Mouse (Mus musculus): ENCODE data around the gene Tcl1b3.
"Not testable (repeated sequence)": the region's sequence is repeated elsewhere in the genome, so short reads cannot be mapped to it uniquely, and the experiment has no call there.

Tcl1b3 gene

DNA sequence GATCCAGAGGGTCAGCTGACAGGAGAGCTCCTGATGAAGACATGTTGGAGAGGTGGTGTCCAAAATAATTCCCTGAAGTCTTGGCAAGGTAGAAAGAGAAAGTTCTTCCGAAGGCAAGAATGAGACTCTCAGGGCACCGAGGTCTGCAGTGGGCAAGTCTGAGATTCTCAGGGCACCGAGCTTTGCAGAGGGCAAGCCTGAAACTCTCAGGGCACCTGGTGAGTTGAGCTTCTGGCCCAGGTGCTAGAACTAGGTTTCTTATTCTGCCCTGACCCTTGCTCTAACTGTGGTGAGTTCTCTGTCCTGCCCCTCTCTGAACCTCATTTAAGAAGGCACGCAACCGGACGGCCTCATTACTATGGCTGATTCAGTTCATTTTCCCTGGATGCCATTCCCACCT is at the start of gene Tcl1b3:
TSS of gene Tcl1b3 (plus strand) at position 301 of the 400 bp plus-strand sequence.
- not testable (repeated sequence) for DNase-seq

DNA sequence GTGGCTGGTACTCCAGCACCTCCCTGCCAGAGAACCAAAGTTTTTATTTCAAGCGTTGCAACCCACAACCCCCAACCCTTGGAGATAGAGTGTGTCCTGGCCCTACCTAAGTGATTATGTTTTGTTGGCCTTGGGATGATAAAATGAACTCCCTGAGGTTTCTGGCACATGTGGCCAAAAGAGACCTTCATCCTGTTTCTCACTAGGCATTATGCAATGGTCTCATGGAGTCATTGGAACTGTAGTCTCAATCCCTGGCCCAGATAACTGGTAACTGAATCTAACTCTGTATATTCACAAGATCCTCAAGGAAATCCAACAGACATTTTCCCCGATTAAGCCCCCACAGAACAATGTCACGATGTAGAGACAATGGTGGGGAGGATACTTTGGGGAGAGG is 47.7 kb upstream of the Tcl1b3 start:
- DNase-seq = no peak

DNA sequence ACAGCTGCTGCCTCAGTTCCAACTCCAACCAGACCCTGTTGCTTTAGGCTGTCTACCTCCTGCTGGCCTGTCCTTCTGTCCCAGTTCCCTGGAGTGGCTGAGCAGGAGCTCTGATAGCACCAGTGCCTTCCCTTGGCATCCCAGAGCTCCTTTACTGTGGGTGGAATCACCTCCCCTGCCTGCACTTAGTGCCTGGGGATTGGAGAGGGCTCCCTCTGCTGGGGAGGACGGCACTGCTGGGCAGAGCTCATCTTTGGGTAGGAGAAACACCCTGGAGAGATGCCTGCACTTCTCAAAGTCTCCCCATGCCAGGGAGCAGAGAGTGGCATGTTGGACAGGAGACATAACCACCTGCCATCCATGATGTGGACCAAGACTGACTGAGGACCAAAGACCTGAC is 45.9 kb upstream of the Tcl1b3 start:
- not testable (repeated sequence) for DNase-seq

DNA sequence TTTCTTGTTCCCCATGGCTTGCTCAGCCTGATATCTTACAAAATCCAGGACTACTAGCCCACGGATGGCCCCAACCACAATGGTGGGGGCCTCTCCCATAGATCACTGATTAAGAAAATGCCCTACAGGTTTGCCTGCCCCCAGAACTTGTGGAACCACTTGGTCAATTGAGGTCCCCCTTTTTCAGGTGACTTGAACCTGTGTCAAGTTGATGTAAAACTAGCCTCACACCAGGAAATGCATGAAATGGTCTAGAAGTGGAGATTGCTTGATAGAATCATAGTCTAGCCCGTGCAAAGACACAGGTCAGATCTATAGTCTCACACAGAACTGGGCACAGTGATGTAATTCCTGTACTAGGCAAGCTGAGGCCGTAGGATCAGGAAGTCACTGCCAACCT is 45.1 kb upstream of the Tcl1b3 start, which contains the start of gene Tcl1b2:
TSS of gene Tcl1b2 (plus strand) at position 301 of the 400 bp plus-strand sequence.
- DNase-seq = no peak

DNA sequence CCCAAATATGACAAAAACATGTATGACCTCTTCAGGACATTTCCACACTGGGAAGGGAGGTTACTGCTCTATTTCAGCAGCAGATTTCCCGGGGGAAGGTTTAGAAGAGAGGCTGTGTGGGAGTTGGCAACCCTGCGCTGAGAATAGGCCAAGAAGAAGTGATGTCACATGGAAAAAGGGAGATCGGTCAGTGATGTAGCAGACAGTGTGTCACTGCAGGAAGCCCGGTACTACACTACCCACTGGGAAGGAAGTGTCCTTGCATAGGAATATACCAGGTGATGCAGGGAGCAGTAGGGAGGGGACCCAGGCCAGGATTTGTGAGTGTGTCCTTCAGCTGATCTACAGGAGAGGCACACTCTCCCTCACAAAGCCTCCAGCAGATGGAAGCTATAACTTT is 35.6 kb upstream of the Tcl1b3 start:
- DNase-seq = not testable (repeated sequence)

DNA sequence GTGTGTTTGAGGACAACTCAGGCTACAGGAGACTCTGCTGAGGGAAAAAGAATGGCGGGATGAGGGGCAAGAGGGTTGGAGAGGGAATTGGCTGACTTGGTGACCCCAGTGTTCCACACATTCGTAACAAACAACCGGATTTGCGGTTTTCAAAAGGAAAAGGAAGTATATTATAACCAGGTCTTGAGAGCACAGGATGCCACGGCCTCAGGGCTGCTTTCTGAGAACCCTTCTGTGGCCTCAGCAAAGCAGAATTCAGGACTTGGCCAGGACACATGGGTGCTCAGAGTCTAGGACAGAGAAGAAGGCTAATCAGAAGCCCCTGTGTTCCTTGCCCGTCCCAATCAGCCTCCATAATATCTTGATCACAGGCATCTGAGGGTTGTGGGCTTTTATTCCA is 32.0 kb upstream of the Tcl1b3 start:
- no peak for DNase-seq

DNA sequence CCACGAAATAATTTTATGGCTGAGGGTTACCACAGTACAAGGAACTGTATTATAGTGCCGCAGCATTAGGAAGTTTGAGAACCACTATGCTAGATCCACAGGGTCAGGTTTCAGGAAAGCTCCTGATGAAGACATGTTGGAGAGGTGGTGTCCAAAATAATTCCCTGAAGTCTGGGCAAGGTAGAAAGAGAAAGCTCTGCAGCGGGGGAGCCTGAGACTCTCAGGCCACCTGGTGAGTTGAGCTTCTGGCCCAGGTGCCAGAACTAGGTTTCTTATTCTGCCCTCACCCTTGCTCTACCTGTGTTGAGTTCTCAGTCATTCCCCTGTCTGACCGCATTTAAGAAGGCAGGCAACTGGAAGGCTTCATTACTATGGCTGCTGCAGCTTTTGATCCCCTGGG is 31.5 kb upstream of the Tcl1b3 start, which contains the start of gene Tcl1b1:
TSS of gene Tcl1b1 (plus strand) at position 301 of the 400 bp plus-strand sequence.
- no peak for DNase-seq

DNA sequence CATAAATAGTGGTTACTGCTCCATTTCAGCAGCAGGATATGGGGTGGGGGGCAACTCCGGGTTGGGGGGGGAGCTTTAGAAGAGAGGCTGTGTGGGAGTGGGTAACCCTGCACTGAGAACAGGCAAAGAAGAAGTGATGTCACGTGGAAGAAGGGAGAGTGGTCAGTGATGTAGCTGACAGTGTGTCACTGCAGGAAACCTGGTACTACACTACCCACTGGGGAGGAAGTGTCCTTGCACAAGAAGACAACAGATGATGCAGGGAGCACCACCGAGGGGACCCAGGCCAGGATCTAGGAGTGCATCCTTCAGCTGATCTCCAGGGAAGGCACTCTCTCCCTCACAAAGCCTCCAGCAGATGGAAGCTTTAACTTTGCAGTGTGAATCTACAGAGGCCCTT is 24.1 kb upstream of the Tcl1b3 start:
- DNase-seq = no peak

DNA sequence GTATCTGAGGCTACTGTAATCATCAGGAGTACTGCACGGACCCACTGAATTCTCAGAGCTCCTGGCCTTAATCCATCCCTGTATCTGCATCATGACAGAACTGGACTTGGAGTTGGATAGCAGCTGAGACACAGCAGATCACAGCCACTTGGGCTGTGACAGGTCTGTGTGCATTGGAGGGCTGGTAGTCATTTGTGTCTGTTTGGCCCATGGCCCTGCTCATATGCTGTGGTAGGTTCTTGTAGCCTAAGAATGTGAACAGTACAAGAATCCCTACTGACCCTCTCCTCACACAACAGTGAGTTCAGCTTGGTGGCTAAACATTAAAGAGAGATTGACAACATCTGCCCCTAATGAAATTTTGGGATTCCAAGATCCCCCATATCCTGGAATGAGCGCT is 17.5 kb upstream of the Tcl1b3 start:
- DNase-seq = no peak

DNA sequence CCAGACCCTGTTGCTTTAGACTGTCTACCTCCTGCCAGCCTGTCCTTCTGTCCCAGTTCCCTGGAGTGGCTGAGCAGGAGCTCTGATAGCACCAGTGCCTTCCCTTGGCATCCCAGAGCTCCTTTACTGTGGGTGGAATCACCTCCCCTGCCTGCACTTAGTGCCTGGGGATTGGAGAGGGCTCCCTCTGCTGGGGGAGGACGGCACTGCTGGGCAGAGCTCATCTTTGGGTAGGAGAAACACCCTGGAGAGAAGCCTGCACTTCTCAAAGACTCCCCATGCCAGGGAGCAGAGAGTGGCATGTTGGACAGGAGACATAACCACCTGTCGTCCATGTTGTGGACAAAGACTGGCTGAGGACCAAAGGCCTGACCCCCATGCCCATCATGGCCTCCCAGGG is 16.5 kb upstream of the Tcl1b3 start:
- peak; percentile 5 for DNase-seq

DNA sequence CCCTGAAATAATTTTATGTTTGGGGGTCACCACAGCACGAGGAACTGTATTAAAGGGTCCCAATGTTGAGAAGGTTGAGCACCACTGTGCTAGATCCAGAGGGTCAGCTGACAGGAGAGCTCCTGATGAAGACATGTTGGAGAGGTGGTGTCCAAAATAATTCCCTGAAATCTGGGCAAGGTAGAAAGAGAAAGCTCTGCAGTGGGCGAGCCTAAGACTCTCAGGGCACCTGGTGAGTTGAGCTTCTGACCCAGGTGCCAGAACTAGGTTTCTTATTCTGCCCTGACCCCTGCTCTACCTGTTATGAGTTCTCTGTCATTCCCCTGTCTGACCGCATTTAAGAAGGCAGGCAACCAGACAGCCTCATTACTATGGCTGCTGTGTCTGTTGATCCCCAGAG is 14.8 kb upstream of the Tcl1b3 start, which contains the start of gene Tcl1b5:
TSS of gene Tcl1b5 (plus strand) at position 301 of the 400 bp plus-strand sequence.
- not testable (repeated sequence) for DNase-seq

DNA sequence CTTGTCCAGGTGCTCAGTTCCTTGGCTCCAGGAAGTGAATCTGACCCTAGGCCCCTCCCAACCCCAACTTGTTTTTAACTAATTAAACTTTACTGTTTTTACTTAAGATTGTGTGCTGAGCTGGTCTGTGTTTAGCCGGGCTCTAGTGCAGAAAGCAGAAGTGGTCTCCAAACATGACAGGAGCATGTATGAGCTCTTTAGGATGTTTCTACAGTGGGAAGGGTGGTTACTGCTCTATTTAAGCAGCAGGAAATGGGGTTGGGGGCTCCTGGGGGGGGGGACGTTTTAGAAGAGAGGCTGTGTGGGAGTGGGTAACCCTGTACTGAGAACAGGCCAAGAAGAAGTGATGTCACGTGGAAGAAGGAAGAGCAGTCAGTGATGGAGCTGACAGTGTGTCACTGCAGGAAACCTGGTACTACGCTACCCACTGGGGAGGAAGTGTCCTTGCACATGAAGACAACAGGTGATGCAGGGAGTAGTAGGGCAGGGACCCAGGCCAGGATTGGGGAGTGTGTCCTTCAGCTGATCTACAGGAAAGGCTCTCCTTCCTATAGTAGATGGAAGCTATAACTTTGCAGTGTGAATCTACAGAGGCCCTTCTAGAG is 9.7 kb upstream of the Tcl1b3 start:
- not testable (repeated sequence) for DNase-seq

DNA sequence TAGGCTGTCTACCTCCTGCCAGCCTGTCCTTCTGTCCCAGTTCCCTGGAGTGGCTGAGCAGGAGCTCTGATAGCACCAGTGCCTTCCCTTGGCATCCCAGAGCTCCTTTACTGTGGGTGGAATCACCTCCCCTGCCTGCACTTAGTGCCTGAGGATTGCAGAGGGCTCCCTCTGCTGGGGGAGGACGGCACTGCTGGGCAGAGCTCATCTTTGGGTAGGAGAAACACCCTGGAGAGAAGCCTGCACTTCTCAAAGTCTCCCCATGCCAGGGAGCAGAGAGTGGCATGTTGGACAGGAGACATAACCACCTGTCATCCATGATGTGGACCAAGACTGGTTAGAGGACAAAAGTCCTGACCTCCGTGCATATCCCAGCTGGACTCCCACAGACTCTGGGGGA is 1.9 kb upstream of the Tcl1b3 start:
- not testable (repeated sequence) for DNase-seq

DNA sequence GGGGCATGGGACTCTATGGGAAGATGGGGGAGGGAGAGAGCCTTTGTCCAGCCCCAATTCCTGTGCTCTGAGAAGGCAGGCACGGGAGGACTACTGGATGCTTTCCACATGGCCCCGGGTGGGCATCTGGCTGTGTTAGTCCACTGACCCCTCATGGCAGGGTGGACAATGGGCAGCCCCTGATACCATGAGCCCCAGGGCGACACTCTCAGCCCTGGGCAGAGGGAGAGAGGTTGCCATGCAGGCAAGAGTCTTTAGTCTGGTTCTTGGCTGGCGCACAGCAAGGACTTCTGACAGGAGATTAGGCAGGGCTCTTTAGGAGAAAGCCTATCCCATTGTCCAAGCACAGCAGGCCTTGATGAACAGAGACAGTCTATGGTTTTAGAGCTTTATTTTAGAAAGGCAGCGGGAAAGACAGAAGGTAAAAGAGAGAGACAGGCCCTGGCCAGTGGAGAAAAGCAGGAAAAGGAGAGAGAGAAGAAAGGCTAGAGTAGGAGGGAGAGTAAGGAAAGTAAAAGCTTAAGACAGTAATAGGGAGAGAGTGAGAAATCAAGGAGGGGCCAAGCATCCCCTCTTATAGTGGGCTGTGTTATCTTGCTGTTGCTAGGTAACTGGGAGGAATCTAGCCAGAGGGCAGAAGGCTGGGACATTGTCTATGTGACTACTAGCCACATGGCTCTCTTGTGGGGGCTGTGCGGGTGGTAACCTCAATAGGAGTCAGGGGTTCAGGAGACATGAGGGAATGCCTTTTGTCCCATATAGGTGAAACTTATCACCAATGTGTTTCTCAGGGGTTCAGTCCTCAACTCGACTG is 9.0 kb downstream of the Tcl1b3 start:
- DNase-seq = not testable (repeated sequence)

DNA sequence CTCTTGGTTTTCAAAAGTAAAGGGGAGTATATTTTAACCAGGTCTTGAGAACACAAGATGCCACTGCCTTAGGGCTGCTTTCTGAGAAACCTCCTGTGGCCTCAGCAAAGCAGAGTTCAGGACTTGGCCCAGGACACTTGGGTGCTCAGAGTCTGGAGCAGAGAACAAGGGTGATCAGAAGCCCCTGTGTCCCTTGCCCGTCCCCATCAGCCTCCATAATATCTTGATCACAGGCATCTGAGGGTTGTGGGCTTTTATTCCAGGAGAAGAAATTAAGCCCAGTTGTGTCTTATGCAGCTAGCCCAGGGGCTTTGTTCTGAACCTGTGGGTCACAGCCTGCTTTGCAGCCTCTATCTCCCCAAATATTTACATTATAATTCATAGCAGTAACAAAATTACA is 10.8 kb downstream of the Tcl1b3 start, which contains the start of gene Tcl1b4:
TSS of gene Tcl1b4 (plus strand) at position 301 of the 400 bp plus-strand sequence.
- not testable (repeated sequence) for DNase-seq

DNA sequence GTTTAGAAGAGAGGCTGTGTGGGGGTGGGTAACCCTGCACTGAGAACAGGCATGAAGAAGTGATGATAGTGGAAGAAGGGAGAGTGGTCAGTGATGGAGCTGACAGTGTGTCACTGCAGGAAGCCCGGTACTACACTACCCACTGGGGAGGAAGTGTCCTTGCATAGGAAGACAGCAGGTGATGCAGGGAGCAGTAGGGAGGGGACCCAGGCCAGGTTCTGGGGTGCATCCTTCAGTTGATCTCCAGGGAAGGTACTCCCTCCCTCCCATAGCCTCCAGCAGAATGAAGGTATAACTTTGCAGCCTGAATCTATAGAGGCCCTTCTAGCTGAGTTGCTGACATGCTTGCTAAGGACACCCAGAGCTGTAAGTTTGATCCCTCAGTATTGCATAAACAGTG is 16.2 kb downstream of the Tcl1b3 start:
- DNase-seq = no peak

DNA sequence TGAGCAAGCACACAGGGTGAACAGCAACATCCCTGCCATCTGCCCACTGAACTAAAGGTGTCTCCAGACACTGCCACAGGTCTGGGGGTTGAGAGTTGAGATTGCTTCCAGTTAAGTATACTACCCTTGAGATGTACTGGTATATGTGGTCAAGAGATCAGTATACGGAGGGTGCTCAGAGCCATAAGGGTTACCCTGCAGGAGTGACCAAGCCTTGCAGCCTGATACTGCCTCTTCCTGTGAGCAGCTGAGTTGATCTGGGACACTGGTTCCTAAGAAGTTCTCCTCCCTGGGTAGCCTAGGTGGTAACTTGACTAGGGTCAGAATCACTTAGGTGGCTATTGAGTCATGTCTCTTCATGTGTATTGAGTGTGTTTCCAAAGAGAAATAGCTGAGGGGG is 17.6 kb downstream of the Tcl1b3 start:
- no peak for DNase-seq

DNA sequence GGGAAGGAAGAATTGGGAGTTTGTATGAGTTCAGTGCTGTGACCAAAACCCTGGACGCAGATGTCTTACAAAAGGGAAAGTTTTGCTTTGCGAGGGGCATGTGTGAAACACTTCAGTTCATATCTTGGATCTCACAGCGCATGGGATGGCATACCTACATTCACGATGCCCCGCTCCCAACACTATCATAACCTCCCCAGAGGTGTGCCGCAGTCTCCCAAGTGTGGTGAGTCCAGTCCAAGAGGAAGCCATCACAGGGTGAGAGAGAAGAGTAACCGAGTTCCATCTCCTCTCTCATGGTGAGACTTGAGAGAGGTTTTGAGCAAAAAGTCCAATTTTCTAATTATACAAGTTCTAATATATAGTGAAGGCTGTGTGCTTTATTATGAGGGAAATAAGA is 18.4 kb downstream of the Tcl1b3 start:
- DNase-seq = no peak

DNA sequence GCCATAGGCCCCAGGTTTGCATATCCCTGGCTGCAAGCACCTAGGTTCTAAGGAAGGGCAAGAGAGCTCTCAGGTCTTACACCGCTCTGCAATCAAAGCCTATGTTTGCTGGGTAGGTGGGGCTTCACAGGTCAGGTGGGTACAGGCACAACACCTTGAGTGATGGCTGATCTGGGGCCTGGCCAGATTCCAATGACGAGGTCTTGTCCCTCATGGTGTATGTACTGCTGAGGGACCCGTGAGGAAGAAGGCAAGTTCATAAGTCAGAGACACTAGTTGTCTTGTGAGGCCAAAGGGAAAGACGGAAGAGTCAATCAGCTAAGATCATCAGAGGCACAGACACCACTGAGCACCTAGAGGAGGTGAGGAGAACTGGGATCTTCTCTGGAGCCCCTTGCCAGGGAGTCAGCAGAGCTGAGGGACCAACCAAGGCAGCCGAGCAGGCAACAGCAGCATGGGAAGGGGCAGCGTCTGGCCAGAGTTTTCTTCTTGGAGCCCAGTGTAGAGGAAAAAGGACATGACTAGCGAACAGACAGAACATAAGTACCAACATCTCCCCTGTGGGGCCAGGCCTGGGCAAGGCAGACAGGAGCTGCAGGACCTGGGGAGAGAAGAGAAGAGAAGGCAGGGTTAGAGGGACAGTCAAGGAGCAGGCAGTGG is 26.4 kb downstream of the Tcl1b3 start:
- no peak for DNase-seq

DNA sequence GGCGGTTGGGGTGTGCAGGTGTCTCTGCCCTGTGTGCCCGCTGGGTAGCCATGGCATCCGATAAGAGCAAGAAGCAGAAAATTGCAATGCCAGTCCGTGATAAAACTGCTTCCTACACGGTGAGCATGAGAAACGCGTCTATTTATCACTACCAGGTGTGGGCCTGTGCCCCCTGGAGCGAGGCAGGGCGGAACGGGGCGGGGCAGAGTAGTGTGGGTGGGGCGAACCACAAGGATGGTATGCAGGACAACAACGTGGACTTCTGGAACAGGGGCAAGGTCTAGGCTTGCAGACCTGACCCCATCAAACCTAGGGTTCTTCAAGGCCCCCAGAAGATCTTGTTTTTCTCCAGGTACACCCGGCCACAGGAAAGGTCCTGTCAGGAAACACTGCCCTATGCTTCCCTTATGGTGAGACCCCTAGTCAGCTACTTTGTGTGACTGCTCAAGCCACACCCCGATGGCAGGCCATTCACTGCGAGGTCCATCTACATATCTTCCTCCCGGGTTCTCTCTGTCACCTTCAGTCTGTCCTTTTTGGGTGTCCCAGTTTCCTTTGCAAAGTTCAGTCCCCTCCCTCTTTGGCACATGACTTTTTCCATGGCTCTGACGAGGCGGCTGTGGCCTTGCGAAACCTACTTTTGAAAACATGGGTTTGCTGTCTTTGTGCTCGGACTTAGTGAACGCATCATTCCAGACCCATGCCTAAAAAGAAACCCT is 31.9 kb downstream of the Tcl1b3 start, which contains the start of gene Tcl1:
TSS of gene Tcl1 (minus strand) at position 193 of the 719 bp plus-strand sequence.
- DNase-seq = no peak

DNA sequence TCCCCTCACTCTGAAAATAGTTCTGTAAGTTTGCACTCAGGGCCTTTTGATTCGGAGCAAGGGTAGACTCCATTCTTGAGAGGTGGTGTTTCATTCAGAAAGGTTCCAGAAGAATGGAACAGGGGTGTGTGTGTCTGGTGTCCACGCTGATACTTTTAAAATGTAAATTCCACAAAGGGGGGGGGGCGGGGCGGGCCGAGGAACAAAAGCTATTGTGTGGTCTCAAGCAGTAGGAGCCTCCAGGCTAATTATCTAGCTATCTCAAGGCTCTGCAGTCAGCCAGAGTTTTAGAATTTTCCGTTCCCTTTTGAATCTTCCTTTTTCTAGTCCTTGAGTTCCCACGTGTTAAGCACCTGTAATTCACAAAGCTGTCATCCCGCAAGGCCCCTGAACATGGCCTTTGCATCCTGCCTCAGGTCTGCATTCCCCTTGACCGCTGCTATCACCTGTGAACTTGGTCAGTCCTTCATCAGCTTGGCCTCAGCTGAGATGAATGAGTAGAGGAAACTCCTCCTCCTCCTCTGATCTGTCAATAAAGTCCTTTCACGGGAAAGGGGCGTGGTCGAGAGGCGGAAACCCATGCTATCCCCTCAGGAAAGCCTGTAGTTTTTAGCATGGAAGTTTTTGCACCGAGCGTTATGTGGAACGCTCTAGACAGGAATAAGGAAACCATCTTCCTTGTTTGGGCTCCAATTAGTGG is 33.9 kb downstream of the Tcl1b3 start:
- DNase-seq = no peak

DNA sequence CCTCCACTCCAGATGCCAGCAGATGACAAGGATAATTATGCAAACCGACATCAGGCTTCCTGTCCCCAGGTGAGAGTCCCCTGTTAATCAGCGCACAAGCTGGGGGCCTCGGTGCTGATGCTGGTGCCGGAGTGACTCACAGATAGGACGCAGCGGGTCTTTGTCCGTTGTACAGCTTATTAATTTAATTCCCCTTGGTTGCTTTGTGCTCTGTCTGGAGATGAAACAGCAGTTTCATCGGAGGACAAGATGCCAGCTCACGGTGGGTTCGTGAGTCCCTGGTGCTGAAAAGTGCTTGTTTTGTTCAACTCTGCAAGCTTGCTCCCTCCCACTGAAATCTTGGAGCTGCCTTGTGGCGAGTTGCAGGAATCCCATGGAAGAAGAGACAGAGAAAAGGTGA is 43.5 kb downstream of the Tcl1b3 start:
- DNase-seq = no peak

Measured in layer of hippocampus, adult 9-11 months (tissue).